Mouse (Mus musculus): ENCODE results near the gene Syt14. TPM values are rescaled to one million over a fixed set of nuclear protein-coding genes. Genes with fewer than 3 reads are reported as not detected.

Syt14 gene
- polyA plus RNA-seq, 1 experiment from 2014 or later = 1.4 TPM

GRCm38 (mm10) chr1:193054401-193054800 is 18.8 kb upstream of the Syt14 start:
- no peak overlapping the region for H3K9ac ChIP-seq
- no peak overlapping the region for H3K27ac ChIP-seq (ENCODE audit: low read depth)
- H3K4me3 ChIP-seq (ENCODE audit: low read depth, low read length) = no peak overlapping the region
- no peak overlapping the region for H3K4me2 ChIP-seq
- 70% methylated on average over 5 of the region's 5 CpGs for WGBS
- H3K9me3 ChIP-seq (ENCODE audit: low read depth, low read length) = no peaks in the 10 kb centered on the region
- no peak for DNase-seq
- no peaks in the 10 kb centered on the region for H3K36me3 ChIP-seq (ENCODE audit: insufficient read depth)
- H3K4me1 ChIP-seq (ENCODE audit: insufficient read depth) = no peaks in the 10 kb centered on the region
- H3K27me3 ChIP-seq (ENCODE audit: insufficient read depth, low read length) = no peaks in the 10 kb centered on the region
- ATAC-seq (ENCODE audit: insufficient read depth) = no peak
- TF ChIP-seq CTCF (IDR thresholded peaks at IDR 0.05; ENCODE audit: low read depth) = no peak

DNA sequence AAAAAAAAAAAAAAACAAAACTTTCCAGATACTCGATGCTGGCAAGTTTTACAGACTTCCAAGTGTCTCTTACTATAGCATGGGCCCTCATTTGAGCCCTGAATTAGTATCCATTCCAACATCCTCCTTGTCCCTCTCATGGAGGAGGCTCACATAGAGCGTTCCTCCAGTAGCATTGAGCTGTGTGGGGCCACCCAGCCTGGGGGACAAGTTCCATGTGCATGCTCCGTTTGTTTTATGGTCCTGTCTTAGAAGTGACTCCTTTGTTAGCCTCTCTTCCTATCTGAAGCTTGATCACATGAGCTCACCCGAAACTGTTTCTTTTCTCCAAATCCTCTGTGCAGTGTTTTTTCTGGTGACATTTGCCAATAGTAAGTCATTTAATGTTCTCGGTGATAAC is 17.5 kb upstream of the Syt14 start:
- no peaks in the 10 kb centered on the region for H3K9me3 ChIP-seq (ENCODE audit: low read depth, low read length)
- H3K27ac ChIP-seq (ENCODE audit: low read depth) = no peak overlapping the region
- DNase-seq = no peak
- H3K4me2 ChIP-seq = no peak overlapping the region
- H3K27me3 ChIP-seq (ENCODE audit: insufficient read depth, low read length) = no peaks in the 10 kb centered on the region
- no peak for TF ChIP-seq CTCF (IDR thresholded peaks at IDR 0.05; ENCODE audit: low read depth)
- no peaks in the 10 kb centered on the region for H3K36me3 ChIP-seq (ENCODE audit: insufficient read depth)
- no peak overlapping the region for H3K9ac ChIP-seq
- WGBS = 64% methylated on average over 5 of the region's 5 CpGs
- H3K4me1 ChIP-seq (ENCODE audit: insufficient read depth) = no peaks in the 10 kb centered on the region
- H3K4me3 ChIP-seq (ENCODE audit: low read depth, low read length) = no peak overlapping the region
- no peak for ATAC-seq (ENCODE audit: insufficient read depth)

DNA sequence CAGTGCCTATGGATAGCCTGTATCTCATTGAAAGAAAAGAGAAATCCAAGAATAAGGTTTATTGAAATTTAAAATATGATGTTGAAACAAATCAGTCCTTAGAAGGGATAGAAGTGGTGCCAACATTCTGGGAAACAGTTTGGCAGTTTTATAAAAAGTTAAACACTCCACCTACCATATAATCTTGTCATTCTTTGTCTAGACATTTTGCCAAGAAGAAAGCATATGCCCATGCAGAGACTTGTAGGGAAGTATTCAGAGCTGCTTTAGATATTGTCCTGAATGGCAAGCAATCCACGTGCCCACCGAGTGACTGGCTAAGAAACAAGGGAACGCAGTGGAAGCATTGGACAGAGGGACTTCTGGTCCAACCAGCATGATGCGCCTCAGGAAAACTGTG is 12.0 kb upstream of the Syt14 start:
- Histone ChIP-seq H3K4me2 (no peak overlapping the region), H3K4me1 (ENCODE audit: insufficient read depth) (no peaks in the 10 kb centered on the region), H3K9ac (no peak overlapping the region), H3K4me3 (ENCODE audit: low read depth, low read length) (no peak overlapping the region), H3K27ac (ENCODE audit: low read depth) (no peak overlapping the region), H3K27me3 (ENCODE audit: insufficient read depth, low read length) (no peaks in the 10 kb centered on the region), H3K36me3 (ENCODE audit: insufficient read depth) (no peaks in the 10 kb centered on the region), H3K9me3 (ENCODE audit: low read depth, low read length) (no peaks in the 10 kb centered on the region)
- TF ChIP-seq CTCF (IDR thresholded peaks at IDR 0.05; ENCODE audit: low read depth) = no peak
- DNase-seq = no peak
- 83% methylated on average over 4 of the region's 4 CpGs for WGBS
- ATAC-seq (ENCODE audit: insufficient read depth) = no peak

GRCm38 (mm10) chr1:193042760-193043295 is 7.3 kb upstream of the Syt14 start:
- Histone ChIP-seq H3K4me2 (no peak overlapping the region), H3K4me3 (ENCODE audit: low read depth, low read length) (no peak overlapping the region), H3K4me1 (ENCODE audit: insufficient read depth) (no peaks in the 10 kb centered on the region), H3K27me3 (ENCODE audit: insufficient read depth, low read length) (no peaks in the 10 kb centered on the region), H3K9me3 (ENCODE audit: low read depth, low read length) (no peaks in the 10 kb centered on the region), H3K9ac (no peak overlapping the region), H3K27ac (ENCODE audit: low read depth) (no peak overlapping the region), H3K36me3 (ENCODE audit: insufficient read depth) (no peaks in the 10 kb centered on the region)
- TF ChIP-seq CTCF (IDR thresholded peaks at IDR 0.05; ENCODE audit: low read depth) = no peak
- DNase-seq (no peak), ATAC-seq (ENCODE audit: insufficient read depth) (no peak)
- 68% methylated on average over 3 of the region's 3 CpGs for WGBS

GRCm38 (mm10) chr1:193034951-193035370 is 614 bp downstream of the Syt14 start:
- DNase-seq (no peak), ATAC-seq (ENCODE audit: insufficient read depth) (no peak)
- Histone ChIP-seq H3K27me3 (ENCODE audit: insufficient read depth, low read length) (peaks cover 14% of the 10 kb centered on the region), H3K36me3 (ENCODE audit: insufficient read depth) (no peaks in the 10 kb centered on the region), H3K4me2 (peak overlapping the region; percentile 87), H3K4me3 (ENCODE audit: low read depth, low read length) (peak overlapping the region; percentile 55), H3K4me1 (ENCODE audit: insufficient read depth) (no peaks in the 10 kb centered on the region), H3K9ac (peak overlapping the region; percentile 52; the same call in 1 of the 2 replicates), H3K27ac (ENCODE audit: low read depth) (no peak overlapping the region), H3K9me3 (ENCODE audit: low read depth, low read length) (no peaks in the 10 kb centered on the region)
- no peak for TF ChIP-seq CTCF (IDR thresholded peaks at IDR 0.05; ENCODE audit: low read depth)
- WGBS = under 1% methylated on average over 19 of the region's 19 CpGs

- DNase-seq (no peak), ATAC-seq (ENCODE audit: insufficient read depth) (no peak)
- Histone ChIP-seq H3K9ac (no peak overlapping the region), H3K4me2 (no peak overlapping the region), H3K9me3 (ENCODE audit: low read depth, low read length) (no peaks in the 10 kb centered on the region), H3K4me3 (ENCODE audit: low read depth, low read length) (no peak overlapping the region), H3K27ac (ENCODE audit: low read depth) (no peak overlapping the region), H3K36me3 (ENCODE audit: insufficient read depth) (no peaks in the 10 kb centered on the region), H3K4me1 (ENCODE audit: insufficient read depth) (no peaks in the 10 kb centered on the region), H3K27me3 (ENCODE audit: insufficient read depth, low read length) (no peaks in the 10 kb centered on the region)
- TF ChIP-seq CTCF (IDR thresholded peaks at IDR 0.05; ENCODE audit: low read depth) = no peak
- 56% methylated on average over 1 of the region's 1 CpGs for WGBS
These were observed 11.3 kb downstream of the Syt14 start for GRCm38 (mm10) chr1:193024311-193024710.

GRCm38 (mm10) chr1:193012351-193012750 is 23.2 kb downstream of the Syt14 start:
- no peak overlapping the region for H3K27ac ChIP-seq (ENCODE audit: low read depth)
- no peaks in the 10 kb centered on the region for H3K9me3 ChIP-seq (ENCODE audit: low read depth, low read length)
- TF ChIP-seq CTCF (IDR thresholded peaks at IDR 0.05; ENCODE audit: low read depth) = no peak
- H3K9ac ChIP-seq = no peak overlapping the region
- ATAC-seq (ENCODE audit: insufficient read depth) (no peak), DNase-seq (no peak)
- H3K27me3 ChIP-seq (ENCODE audit: insufficient read depth, low read length) = no peaks in the 10 kb centered on the region
- H3K4me1 ChIP-seq (ENCODE audit: insufficient read depth) = no peaks in the 10 kb centered on the region
- no peak overlapping the region for H3K4me3 ChIP-seq (ENCODE audit: low read depth, low read length)
- no peaks in the 10 kb centered on the region for H3K36me3 ChIP-seq (ENCODE audit: insufficient read depth)
- 84% methylated on average over 2 of the region's 2 CpGs for WGBS
- H3K4me2 ChIP-seq = no peak overlapping the region

Data from lung, embryonic 14.5 days (tissue).